In the genomic region with DNA sequence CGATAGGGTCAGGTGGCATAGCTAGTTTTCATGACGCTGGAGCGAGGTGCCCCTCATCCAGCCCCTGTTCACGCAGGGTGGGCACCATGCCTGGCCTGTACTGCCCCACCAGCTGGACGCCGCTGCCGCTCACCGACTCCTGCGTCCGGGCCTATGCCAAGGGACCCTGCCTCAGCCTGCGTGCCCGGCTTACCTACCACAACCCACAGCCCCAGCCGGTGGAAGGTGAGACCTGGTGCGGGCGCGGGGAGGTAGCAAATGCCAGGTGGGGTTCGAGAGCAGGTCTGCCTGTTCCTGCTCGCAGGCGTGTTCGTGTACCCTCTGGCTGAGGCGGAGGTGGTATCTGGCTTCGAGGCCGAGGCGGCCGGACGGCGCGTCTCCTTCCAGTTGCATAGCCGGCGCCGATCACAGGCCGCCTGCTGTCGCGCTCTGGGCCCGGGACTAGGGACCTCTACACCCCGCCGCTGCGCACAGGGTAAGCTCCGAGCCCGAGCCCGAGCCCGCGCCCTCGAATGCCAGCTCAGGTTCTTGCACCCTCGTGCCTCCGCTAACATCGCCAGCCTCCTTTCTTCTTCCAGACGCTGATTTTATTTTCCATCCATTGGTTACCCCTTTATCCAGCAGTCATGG, we compare ENCODE assay signal across 8 mouse cellular contexts. TPM values are rescaled to one million over a fixed set of nuclear protein-coding genes. Genes with fewer than 3 reads are reported as not detected.
A peak's percentile ranks its signal among the peaks of the same experiment; 100 is the strongest.
DNase-seq lines count a peak whose midpoint lies in the region; ATAC-seq lines count a peak whose summit lies in the region.

No protein-coding gene starts in this region.

- H3K27me3 ChIP-seq in kidney, embryonic 15.5 days: peaks cover 71% of the 10 kb centered on the region
- peaks cover 74% of the 10 kb centered on the region for H3K27me3 ChIP-seq in embryonic facial prominence, embryonic 13.5 days
- peaks cover 9% of the 10 kb centered on the region for H3K27me3 ChIP-seq in hindbrain, embryonic 16.5 days (replicated peaks; ENCODE audit: control insufficient read depth, insufficient read depth, low read length)
- H3K27me3 ChIP-seq in midbrain, embryonic 16.5 days (ENCODE audit: control insufficient read depth, insufficient read depth, low read depth, low read length): peaks cover 23% of the 10 kb centered on the region

- DNase-seq in kidney, adult 8-10 months: no peak
- no peak for DNase-seq in layer of hippocampus, adult 9-11 months
- DNase-seq in urinary bladder, postnatal 36 days (ENCODE audit: low spot score in 2 of 2): no peak
- no peak for DNase-seq in urinary bladder, postnatal 14 days (ENCODE audit: low spot score)

- no peak overlapping the region for H3K27ac ChIP-seq in kidney, embryonic 15.5 days
- H3K27ac ChIP-seq in embryonic facial prominence, embryonic 13.5 days: no peak overlapping the region
- H3K27ac ChIP-seq in hindbrain, embryonic 16.5 days (ENCODE audit: low read depth, low read length): no peak overlapping the region
- no peak overlapping the region for H3K27ac ChIP-seq in midbrain, embryonic 16.5 days (ENCODE audit: low read length)

- H3K36me3 ChIP-seq in kidney, embryonic 15.5 days: no peaks in the 10 kb centered on the region
- no peaks in the 10 kb centered on the region for H3K36me3 ChIP-seq in embryonic facial prominence, embryonic 13.5 days
- no peaks in the 10 kb centered on the region for H3K36me3 ChIP-seq in hindbrain, embryonic 16.5 days (ENCODE audit: control insufficient read depth, insufficient read depth, low read length)
- peaks cover 2% of the 10 kb centered on the region; the same call in 1 of the 2 replicates for H3K36me3 ChIP-seq in midbrain, embryonic 16.5 days (ENCODE audit: control insufficient read depth, insufficient read depth, low read length)

- peak; percentile 30; the same call in 1 of the 2 replicates for ATAC-seq in kidney, embryonic 15.5 days (replicated peaks; ENCODE audit: low FRiP score)
- ATAC-seq in embryonic facial prominence, embryonic 13.5 days (ENCODE audit: insufficient number of reproducible peaks, insufficient read depth, low FRiP score, low TSS enrichment, low read depth): no peak
- ATAC-seq in hindbrain, embryonic 16.5 days: no peak
- no peak for ATAC-seq in midbrain, embryonic 16.5 days

- peaks cover 26% of the 10 kb centered on the region for H3K4me1 ChIP-seq in kidney, embryonic 15.5 days
- H3K4me1 ChIP-seq in embryonic facial prominence, embryonic 13.5 days: peaks cover 24% of the 10 kb centered on the region
- H3K4me1 ChIP-seq in hindbrain, embryonic 16.5 days (ENCODE audit: control insufficient read depth, insufficient read depth, low read depth, low read length): peaks cover 15% of the 10 kb centered on the region
- H3K4me1 ChIP-seq in midbrain, embryonic 16.5 days (ENCODE audit: control insufficient read depth, insufficient read depth, low read length): peaks cover 9% of the 10 kb centered on the region; the same call in 1 of the 2 replicates

- H3K4me3 ChIP-seq in kidney, embryonic 15.5 days (replicated peaks): peak overlapping the region; percentile 53
- peak overlapping the region; percentile 57 for H3K4me3 ChIP-seq in embryonic facial prominence, embryonic 13.5 days
- peak overlapping the region; percentile 55 for H3K4me3 ChIP-seq in hindbrain, embryonic 16.5 days (ENCODE audit: low read length)
- peak overlapping the region; percentile 57 for H3K4me3 ChIP-seq in midbrain, embryonic 16.5 days (ENCODE audit: low read depth, low read length)

- no peaks in the 10 kb centered on the region for H3K9me3 ChIP-seq in kidney, embryonic 15.5 days (replicated peaks)
- H3K9me3 ChIP-seq in embryonic facial prominence, embryonic 13.5 days: no peaks in the 10 kb centered on the region
- H3K9me3 ChIP-seq in hindbrain, embryonic 16.5 days (ENCODE audit: control insufficient read depth, low read length): no peaks in the 10 kb centered on the region
- H3K9me3 ChIP-seq in midbrain, embryonic 16.5 days (replicated peaks; ENCODE audit: control insufficient read depth, low read length, poor library complexity, severe bottlenecking): no peaks in the 10 kb centered on the region

- WGBS in kidney, embryonic 15.5 days: 4% methylated on average over 48 of the region's 48 CpGs
- WGBS in embryonic facial prominence, embryonic 13.5 days: 3% methylated on average over 48 of the region's 48 CpGs
- WGBS in hindbrain, embryonic 16.5 days: 5% methylated on average over 48 of the region's 48 CpGs
- WGBS in midbrain, embryonic 16.5 days: 4% methylated on average over 48 of the region's 48 CpGs

- no peak overlapping the region for H3K9ac ChIP-seq in kidney, embryonic 15.5 days
- H3K9ac ChIP-seq in embryonic facial prominence, embryonic 13.5 days: peak overlapping the region; percentile 27; the same call in 1 of the 2 replicates
- peak overlapping the region; percentile 72 for H3K9ac ChIP-seq in hindbrain, embryonic 16.5 days (ENCODE audit: low read depth, low read length)
- H3K9ac ChIP-seq in midbrain, embryonic 16.5 days (ENCODE audit: low read depth, low read length): peak overlapping the region; percentile 15

- peak overlapping the region; percentile 97 for H3K4me2 ChIP-seq in kidney, embryonic 15.5 days
- H3K4me2 ChIP-seq in embryonic facial prominence, embryonic 13.5 days: peak overlapping the region; percentile 89
- H3K4me2 ChIP-seq in hindbrain, embryonic 16.5 days (ENCODE audit: low read length): peak overlapping the region; percentile 64
- peak overlapping the region; percentile 75 for H3K4me2 ChIP-seq in midbrain, embryonic 16.5 days (ENCODE audit: low read length)

RNA-seq across cellular contexts. Expression of a gene that starts 1.9 kb away (rescaled TPM):
- polyA plus RNA-seq in kidney, embryonic 15.5 days (2015; fragmentation: Nextera tagmentation; extraction: Ambion mirVana): 1.6 and 1.7 TPM in 2 replicates
- polyA plus RNA-seq in embryonic facial prominence, embryonic 13.5 days (2015; fragmentation: Nextera tagmentation; extraction: Ambion mirVana): 1.6 and 2.8 TPM in 2 replicates
- polyA plus RNA-seq in hindbrain, embryonic 16.5 days (2015; fragmentation: Nextera tagmentation; extraction: Ambion mirVana): 31.9 and 36.8 TPM in 2 replicates
- polyA plus RNA-seq in midbrain, embryonic 16.5 days (2015; fragmentation: Nextera tagmentation; extraction: Ambion mirVana): 19.8 and 26.7 TPM in 2 replicates

RNA-seq across cellular contexts. Expression of a gene that starts 20.2 kb away (rescaled TPM):
- polyA plus RNA-seq in kidney, embryonic 15.5 days (2015; fragmentation: Nextera tagmentation; extraction: Ambion mirVana): 32.4 TPM in 2 replicates
- 30.9 and 33.5 TPM in 2 replicates for polyA plus RNA-seq in embryonic facial prominence, embryonic 13.5 days (2015; fragmentation: Nextera tagmentation; extraction: Ambion mirVana)
- polyA plus RNA-seq in hindbrain, embryonic 16.5 days (2015; fragmentation: Nextera tagmentation; extraction: Ambion mirVana): 8.5 and 10.9 TPM in 2 replicates
- 7.8 and 7.9 TPM in 2 replicates for polyA plus RNA-seq in midbrain, embryonic 16.5 days (2015; fragmentation: Nextera tagmentation; extraction: Ambion mirVana)

RNA-seq across cellular contexts. Expression of a gene that starts 20.2 kb away (rescaled TPM):
- not detected in 2 replicates for polyA plus RNA-seq in kidney, embryonic 15.5 days (2015; fragmentation: Nextera tagmentation; extraction: Ambion mirVana)
- polyA plus RNA-seq in embryonic facial prominence, embryonic 13.5 days (2015; fragmentation: Nextera tagmentation; extraction: Ambion mirVana): 0.41 TPM in 1 of 2 replicates, not detected in the other
- polyA plus RNA-seq in hindbrain, embryonic 16.5 days (2015; fragmentation: Nextera tagmentation; extraction: Ambion mirVana): not detected in 2 replicates
- not detected in 2 replicates for polyA plus RNA-seq in midbrain, embryonic 16.5 days (2015; fragmentation: Nextera tagmentation; extraction: Ambion mirVana)

RNA-seq across cellular contexts. Expression of a gene that starts 20.3 kb away (rescaled TPM):
- 42.6 and 43.8 TPM in 2 replicates for polyA plus RNA-seq in kidney, embryonic 15.5 days (2015; fragmentation: Nextera tagmentation; extraction: Ambion mirVana)
- polyA plus RNA-seq in embryonic facial prominence, embryonic 13.5 days (2015; fragmentation: Nextera tagmentation; extraction: Ambion mirVana): 37.1 and 39.4 TPM in 2 replicates
- 43.9 and 44.7 TPM in 2 replicates for polyA plus RNA-seq in hindbrain, embryonic 16.5 days (2015; fragmentation: Nextera tagmentation; extraction: Ambion mirVana)
- 39.6 and 41.6 TPM in 2 replicates for polyA plus RNA-seq in midbrain, embryonic 16.5 days (2015; fragmentation: Nextera tagmentation; extraction: Ambion mirVana)

RNA-seq across cellular contexts. Expression of a gene that starts 29.9 kb away (rescaled TPM):
- polyA plus RNA-seq in kidney, embryonic 15.5 days (2015; fragmentation: Nextera tagmentation; extraction: Ambion mirVana): 1.4 and 1.5 TPM in 2 replicates
- polyA plus RNA-seq in embryonic facial prominence, embryonic 13.5 days (2015; fragmentation: Nextera tagmentation; extraction: Ambion mirVana): 1.3 and 1.5 TPM in 2 replicates
- polyA plus RNA-seq in hindbrain, embryonic 16.5 days (2015; fragmentation: Nextera tagmentation; extraction: Ambion mirVana): 43.1 and 44.2 TPM in 2 replicates
- 34.5 and 40.1 TPM in 2 replicates for polyA plus RNA-seq in midbrain, embryonic 16.5 days (2015; fragmentation: Nextera tagmentation; extraction: Ambion mirVana)
